Mouse (Mus musculus) fibroblast of lung, adult 2 months (primary cell): ENCODE measurements around the gene Helt.
"Not testable (repeated sequence)": the region's sequence is repeated elsewhere in the genome, so short reads cannot be mapped to it uniquely, and the experiment has no call there.

Source experiments
- DNase-seq: peaks from one replicate; pipeline ENCODE4 v3.0.0-alpha.2; 2011; ENCODE audit warnings: low read depth

Helt gene

GRCm38 (mm10) chr8:46296551-46296950, 2.1 kb upstream of the Helt start:
- DNase-seq, result no peak

GRCm38 (mm10) chr8:46295951-46296350, 1.5 kb upstream of the Helt start:
- no peak for DNase-seq

- DNase-seq, result no peak
Observed at GRCm38 (mm10) chr8:46295101-46295534, 647 bp upstream of the Helt start.

GRCm38 (mm10) chr8:46293741-46294151, 725 bp downstream of the Helt start:
- peak; percentile 56 for DNase-seq

- DNase-seq, result no peak
Observed at GRCm38 (mm10) chr8:46293201-46293600, 1.3 kb downstream of the Helt start.

GRCm38 (mm10) chr8:46291931-46292675, 2.4 kb downstream of the Helt start:
- DNase-seq, result no peak

GRCm38 (mm10) chr8:46289274-46289673, 5.2 kb downstream of the Helt start:
- no peak for DNase-seq

GRCm38 (mm10) chr8:46288021-46288420, 6.5 kb downstream of the Helt start:
- no peak for DNase-seq

GRCm38 (mm10) chr8:46285980-46286379, 8.5 kb downstream of the Helt start:
- no peak for DNase-seq

GRCm38 (mm10) chr8:46281536-46281935, 12.9 kb downstream of the Helt start:
- DNase-seq, result peak; percentile 20

GRCm38 (mm10) chr8:46276939-46277338, 17.5 kb downstream of the Helt start:
- no peak for DNase-seq

GRCm38 (mm10) chr8:46270741-46271140, 23.7 kb downstream of the Helt start:
- no peak for DNase-seq

- DNase-seq, result no peak
Observed at GRCm38 (mm10) chr8:46270147-46270546, 24.3 kb downstream of the Helt start.

GRCm38 (mm10) chr8:46266801-46267200, 27.7 kb downstream of the Helt start:
- DNase-seq, result no peak

GRCm38 (mm10) chr8:46264206-46264605, 30.3 kb downstream of the Helt start:
- DNase-seq, result not testable (repeated sequence)

GRCm38 (mm10) chr8:46257921-46258682, 36.4 kb downstream of the Helt start:
- DNase-seq, result no peak

GRCm38 (mm10) chr8:46252456-46252855, 42.0 kb downstream of the Helt start:
- DNase-seq, result no peak

- no peak for DNase-seq
Observed at GRCm38 (mm10) chr8:46251561-46251960, 42.9 kb downstream of the Helt start.

GRCm38 (mm10) chr8:46246346-46246745, 48.1 kb downstream of the Helt start:
- DNase-seq, result no peak

- DNase-seq, result no peak
Observed at GRCm38 (mm10) chr8:46242946-46243345, 51.5 kb downstream of the Helt start.
